Mouse (Mus musculus): ENCODE measurements around the gene Ccdc155. TPM values are rescaled to one million over a fixed set of nuclear protein-coding genes. Genes with fewer than 3 reads are reported as not detected.

The Ccdc155 gene
- polyA plus RNA-seq, 2 experiments: 0.08 TPM; not detected in 1

DNA sequence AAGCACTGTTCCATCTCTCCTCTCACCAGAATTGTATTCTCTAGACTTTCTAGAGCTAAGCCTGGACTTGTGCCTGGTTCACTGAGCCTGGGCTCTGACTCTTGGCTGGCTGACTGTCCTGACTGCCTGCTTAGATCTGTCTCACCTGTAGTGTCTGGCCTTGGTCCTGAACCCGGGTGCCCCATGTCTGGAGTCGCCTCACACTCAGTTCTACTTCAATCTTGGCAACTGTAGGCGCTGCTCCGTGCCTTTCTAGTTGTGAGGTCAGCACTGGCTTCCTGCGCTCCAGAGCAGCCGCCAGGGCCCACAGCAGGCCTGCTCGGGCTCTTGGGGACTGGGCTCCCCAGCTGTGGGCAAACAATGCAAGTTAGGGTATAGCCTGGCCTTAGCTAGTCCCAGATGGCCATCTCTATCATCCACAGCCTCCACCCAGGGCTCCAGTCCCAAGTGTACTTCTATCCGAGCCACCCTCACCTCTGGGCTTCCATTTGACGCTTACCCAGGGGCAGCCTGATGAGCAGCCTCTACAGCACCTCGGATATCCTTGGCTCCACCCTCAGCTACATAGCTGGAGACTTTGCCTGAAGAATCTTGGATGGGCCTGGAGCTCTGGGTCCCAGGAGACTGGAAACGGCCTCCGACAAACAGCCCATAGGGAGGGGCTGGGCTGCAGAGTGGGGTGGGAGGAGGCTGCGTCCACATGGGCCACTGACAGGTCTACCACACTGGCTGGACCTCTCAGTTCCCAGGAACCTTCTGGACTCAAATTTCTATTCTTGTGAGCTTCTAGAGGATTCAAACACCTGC, 60.1 kb downstream of the Ccdc155 start:
- Histone ChIP-seq H3K4me1 (replicated peaks; ENCODE audit: control insufficient read depth in 2 of 2, insufficient read depth in 2 of 2, low read length in 1 of 2) (0 out of 4 replicates have a peak, but pooled peaks cover 0 to 3% of the 10 kb centered on the region in 2 experiments), H3K9me3 (ENCODE audit: control insufficient read depth, low read length) (no peaks in the 10 kb centered on the region), H3K27ac (no peak overlapping the region), H3K27me3 (ENCODE audit: control insufficient read depth, insufficient read depth, low read length) (no peaks in the 10 kb centered on the region), H3K4me3 (ENCODE audit: insufficient read depth in 1 of 2, low read depth in 2 of 2, low read length in 2 of 2) (no peak overlapping the region), H3K36me3 (replicated peaks; ENCODE audit: control insufficient read depth, insufficient read depth, low read depth) (no peaks in the 10 kb centered on the region), H3K9ac (replicated peaks) (no peak overlapping the region), H3K4me2 (ENCODE audit: low read depth) (no peak overlapping the region)
- DNase-seq (ENCODE audit: low read depth in 3 of 3, low spot score in 3 of 3) (no peak), ATAC-seq (ENCODE audit: insufficient read depth) (no peak)
- 78% methylated on average over 13 of the region's 13 CpGs for WGBS (ENCODE audit: insufficient replicate concordance)
- TF ChIP-seq EP300 (IDR thresholded peaks at IDR 0.05; ENCODE audit: low read depth) (no peak), CTCF (IDR thresholded peaks at IDR 0.05; ENCODE audit: low read depth) (no peak)

DNA sequence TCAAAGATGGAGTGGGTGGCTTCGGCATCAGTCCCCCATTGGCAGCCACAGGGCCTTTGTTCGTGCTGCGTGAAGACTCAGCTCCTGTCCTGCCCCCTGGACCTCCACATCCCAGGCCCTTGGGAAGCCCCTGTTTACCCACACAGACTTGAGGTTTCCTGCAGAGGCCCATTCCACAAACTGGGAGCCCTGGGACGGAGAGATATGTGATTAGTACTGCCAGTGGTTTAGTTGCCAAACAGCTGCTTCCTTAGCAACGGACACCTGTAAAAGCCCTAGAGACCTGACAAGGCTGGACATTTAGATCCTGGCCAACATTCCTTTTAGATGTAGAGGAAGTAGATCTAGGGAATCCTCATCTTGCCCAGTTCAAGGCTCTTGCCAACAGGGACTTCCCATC, 62.8 kb downstream of the Ccdc155 start:
- H3K27ac ChIP-seq: no peak overlapping the region
- WGBS (ENCODE audit: insufficient replicate concordance): 73% methylated on average over 5 of the region's 5 CpGs
- H3K4me3 ChIP-seq (ENCODE audit: insufficient read depth in 1 of 2, low read depth in 2 of 2, low read length in 2 of 2): no peak overlapping the region
- ATAC-seq (ENCODE audit: insufficient read depth) (no peak), DNase-seq (ENCODE audit: low read depth in 3 of 3, low spot score in 3 of 3) (no peak)
- TF ChIP-seq EP300 (IDR thresholded peaks at IDR 0.05; ENCODE audit: low read depth) (no peak), CTCF (IDR thresholded peaks at IDR 0.05; ENCODE audit: low read depth) (no peak)
- H3K36me3 ChIP-seq (replicated peaks; ENCODE audit: control insufficient read depth, insufficient read depth, low read depth): no peaks in the 10 kb centered on the region
- H3K9me3 ChIP-seq (ENCODE audit: control insufficient read depth, low read length): no peaks in the 10 kb centered on the region
- no peak overlapping the region for H3K9ac ChIP-seq (replicated peaks)
- peaks cover 12 to 24% of the 10 kb centered on the region in 2 experiments for H3K4me1 ChIP-seq (replicated peaks; ENCODE audit: control insufficient read depth in 2 of 2, insufficient read depth in 2 of 2, low read length in 1 of 2)
- no peak overlapping the region for H3K4me2 ChIP-seq (ENCODE audit: low read depth)
- H3K27me3 ChIP-seq (ENCODE audit: control insufficient read depth, insufficient read depth, low read length): no peaks in the 10 kb centered on the region

GRCm38 (mm10) chr7:45141319-45141718, 63.4 kb downstream of the Ccdc155 start:
- DNase-seq (ENCODE audit: low read depth in 3 of 3, low spot score in 3 of 3): no peak
- H3K4me2 ChIP-seq (ENCODE audit: low read depth): no peak overlapping the region
- H3K27ac ChIP-seq: no peak overlapping the region
- H3K9ac ChIP-seq (replicated peaks): no peak overlapping the region
- no peaks in the 10 kb centered on the region for H3K27me3 ChIP-seq (ENCODE audit: control insufficient read depth, insufficient read depth, low read length)
- peaks cover 12 to 28% of the 10 kb centered on the region in 2 experiments for H3K4me1 ChIP-seq (replicated peaks; ENCODE audit: control insufficient read depth in 2 of 2, insufficient read depth in 2 of 2, low read length in 1 of 2)
- no peak overlapping the region for H3K4me3 ChIP-seq (ENCODE audit: insufficient read depth in 1 of 2, low read depth in 2 of 2, low read length in 2 of 2)
- 77% methylated on average over 3 of the region's 3 CpGs for WGBS (ENCODE audit: insufficient replicate concordance)
- H3K9me3 ChIP-seq (ENCODE audit: control insufficient read depth, low read length): no peaks in the 10 kb centered on the region
- no peak for ATAC-seq (ENCODE audit: insufficient read depth)
- no peak for TF ChIP-seq CTCF (IDR thresholded peaks at IDR 0.05; ENCODE audit: low read depth)
- TF ChIP-seq EP300 (IDR thresholded peaks at IDR 0.05; ENCODE audit: low read depth): no peak
- no peaks in the 10 kb centered on the region for H3K36me3 ChIP-seq (replicated peaks; ENCODE audit: control insufficient read depth, insufficient read depth, low read depth)

DNA sequence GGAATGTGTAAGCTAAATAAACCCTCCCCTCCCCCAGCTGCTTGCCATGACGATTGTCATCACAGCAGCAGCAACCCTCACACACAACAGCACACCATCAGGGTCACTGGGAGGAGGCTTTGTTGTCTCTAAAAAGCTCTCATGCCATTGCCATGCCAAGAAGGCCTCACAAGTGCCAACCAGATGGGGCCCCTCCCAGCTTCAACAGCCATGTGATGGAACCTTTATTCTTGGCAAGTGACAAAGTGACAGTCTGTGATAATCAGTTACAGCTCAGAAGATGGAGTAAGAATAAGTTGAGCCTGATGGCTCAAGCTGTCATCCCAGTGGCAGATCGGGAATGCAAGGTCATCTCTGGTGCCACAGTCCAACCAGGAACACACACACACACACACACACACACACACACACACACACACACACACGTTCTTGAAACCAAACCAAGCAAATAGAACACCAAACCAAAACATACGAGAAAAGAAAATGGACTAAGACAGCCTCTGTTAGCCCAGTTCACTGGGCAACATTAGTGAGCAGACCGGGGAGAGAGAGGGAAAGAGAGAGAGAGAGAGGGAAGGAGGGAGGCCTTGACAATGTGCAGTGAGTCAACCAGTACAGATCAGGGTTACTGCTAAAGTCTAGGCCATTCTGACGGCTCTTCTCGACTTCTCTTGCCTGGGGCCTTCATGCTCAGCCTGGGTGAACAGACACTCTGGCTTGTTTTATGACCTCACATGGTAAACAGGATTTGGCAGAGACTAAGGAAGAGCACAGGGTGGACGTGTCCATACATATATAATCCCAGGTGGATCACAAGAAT, 64.6 kb downstream of the Ccdc155 start:
- Histone ChIP-seq H3K27ac (no peak overlapping the region), H3K4me3 (ENCODE audit: insufficient read depth in 1 of 2, low read depth in 2 of 2, low read length in 2 of 2) (no peak overlapping the region), H3K4me2 (ENCODE audit: low read depth) (no peak overlapping the region), H3K9me3 (ENCODE audit: control insufficient read depth, low read length) (no peaks in the 10 kb centered on the region), H3K4me1 (replicated peaks; ENCODE audit: control insufficient read depth in 2 of 2, insufficient read depth in 2 of 2, low read length in 1 of 2) (peaks cover 13 to 34% of the 10 kb centered on the region in 2 experiments), H3K27me3 (ENCODE audit: control insufficient read depth, insufficient read depth, low read length) (no peaks in the 10 kb centered on the region), H3K36me3 (replicated peaks; ENCODE audit: control insufficient read depth, insufficient read depth, low read depth) (no peaks in the 10 kb centered on the region), H3K9ac (replicated peaks) (no peak overlapping the region)
- WGBS (ENCODE audit: insufficient replicate concordance): 62% methylated on average over 8 of the region's 8 CpGs
- ATAC-seq (ENCODE audit: insufficient read depth) (no peak), DNase-seq (ENCODE audit: low read depth in 3 of 3, low spot score in 3 of 3) (no peak)
- no peak for TF ChIP-seq CTCF (IDR thresholded peaks at IDR 0.05; ENCODE audit: low read depth)
- no peak for TF ChIP-seq EP300 (IDR thresholded peaks at IDR 0.05; ENCODE audit: low read depth)

- Histone ChIP-seq H3K9me3 (ENCODE audit: control insufficient read depth, low read length) (no peaks in the 10 kb centered on the region), H3K36me3 (replicated peaks; ENCODE audit: control insufficient read depth, insufficient read depth, low read depth) (no peaks in the 10 kb centered on the region), H3K27ac (no peak overlapping the region), H3K4me1 (replicated peaks; ENCODE audit: control insufficient read depth in 2 of 2, insufficient read depth in 2 of 2, low read length in 1 of 2) (peaks cover 20 to 42% of the 10 kb centered on the region in 2 experiments), H3K4me2 (ENCODE audit: low read depth) (no peak overlapping the region), H3K9ac (replicated peaks) (no peak overlapping the region), H3K27me3 (ENCODE audit: control insufficient read depth, insufficient read depth, low read length) (no peaks in the 10 kb centered on the region), H3K4me3 (ENCODE audit: insufficient read depth in 1 of 2, low read depth in 2 of 2, low read length in 2 of 2) (no peak overlapping the region)
- no peak for TF ChIP-seq EP300 (IDR thresholded peaks at IDR 0.05; ENCODE audit: low read depth)
- no peak for TF ChIP-seq CTCF (IDR thresholded peaks at IDR 0.05; ENCODE audit: low read depth)
- WGBS (ENCODE audit: insufficient replicate concordance): 48% methylated on average over 1 of the region's 1 CpGs
- no peak for DNase-seq (ENCODE audit: low read depth in 3 of 3, low spot score in 3 of 3)
- ATAC-seq (ENCODE audit: insufficient read depth): no peak
These were observed 66.3 kb downstream of the Ccdc155 start for GRCm38 (mm10) chr7:45138403-45138802.
